Mouse (Mus musculus): ENCODE measurements at regions not wholly inside any gene's neighbourhood (a gene's known extent, or its start where the extent isn't known, plus 50 kb on each side); places are given as distances from the start of the nearest gene placed in this dataset.

DNA sequence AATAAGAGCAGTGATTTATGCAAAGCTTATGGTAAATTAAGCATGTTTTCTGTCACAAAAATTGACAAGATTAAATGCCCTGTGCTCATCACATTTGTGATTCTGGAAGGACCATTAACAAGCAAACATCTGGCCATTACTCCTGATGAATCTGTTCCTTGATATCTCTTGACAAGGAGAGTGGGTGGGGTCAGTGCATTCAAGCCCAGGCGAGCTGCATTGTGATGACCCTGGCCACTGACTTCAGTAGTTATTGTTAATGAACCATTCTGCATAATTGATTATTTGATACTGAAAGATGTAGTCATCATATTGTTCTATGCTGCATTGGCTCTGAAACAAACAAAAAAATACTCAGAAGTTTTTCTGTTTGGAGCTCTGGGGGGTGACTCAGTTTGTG is 115.4 kb upstream of the Prmt6 start:
- no peak for DNase-seq (ENCODE audit: low spot score in 2 of 2)

GRCm38 (mm10) chr3:110361900-110362299 is 111.1 kb upstream of the Prmt6 start:
- no peak for DNase-seq (ENCODE audit: low spot score in 2 of 2)

DNA sequence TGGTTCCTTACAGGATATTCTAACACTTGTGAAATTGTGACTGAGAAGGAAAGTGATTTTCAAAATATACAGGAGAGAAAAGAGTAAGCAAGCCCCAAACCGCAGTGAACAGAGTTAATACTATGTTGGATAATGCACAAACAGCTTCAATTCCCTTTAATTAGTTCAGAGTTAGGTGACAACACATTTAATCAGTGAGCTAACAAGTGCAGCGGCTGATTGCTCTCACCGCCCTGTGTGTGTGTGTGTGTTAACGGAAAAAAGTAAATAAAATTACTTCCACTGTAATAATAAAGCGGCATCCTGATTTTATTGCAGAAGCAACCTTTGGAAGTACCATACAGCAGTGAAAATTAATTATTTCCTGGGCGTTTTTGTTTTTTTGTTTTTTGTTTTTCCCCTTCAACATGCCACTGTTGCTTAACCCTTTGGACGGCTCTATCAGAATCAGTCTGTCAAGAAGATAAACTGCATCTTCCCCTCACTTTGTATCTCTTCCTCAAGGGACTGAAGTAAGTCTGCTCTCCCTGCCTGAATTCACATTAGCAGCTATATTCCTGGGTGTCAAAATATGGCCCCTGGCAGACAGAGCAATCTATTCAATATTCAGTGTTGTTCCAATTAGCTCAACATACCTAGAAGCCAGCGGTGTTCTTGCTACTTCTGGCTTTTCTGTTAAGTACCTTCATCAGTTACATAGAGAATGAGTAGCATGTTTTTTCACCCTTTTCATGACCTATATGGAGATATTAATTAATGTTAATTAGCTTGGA is 106.2 kb upstream of the Prmt6 start:
- no peak for DNase-seq (ENCODE audit: low spot score in 2 of 2)

- DNase-seq (ENCODE audit: low spot score in 2 of 2): no peak
Measured at GRCm38 (mm10) chr3:110353654-110354053, 102.9 kb upstream of the Prmt6 start.

GRCm38 (mm10) chr3:110350075-110350474 is 99.3 kb upstream of the Prmt6 start:
- DNase-seq (ENCODE audit: low spot score in 2 of 2): no peak

DNA sequence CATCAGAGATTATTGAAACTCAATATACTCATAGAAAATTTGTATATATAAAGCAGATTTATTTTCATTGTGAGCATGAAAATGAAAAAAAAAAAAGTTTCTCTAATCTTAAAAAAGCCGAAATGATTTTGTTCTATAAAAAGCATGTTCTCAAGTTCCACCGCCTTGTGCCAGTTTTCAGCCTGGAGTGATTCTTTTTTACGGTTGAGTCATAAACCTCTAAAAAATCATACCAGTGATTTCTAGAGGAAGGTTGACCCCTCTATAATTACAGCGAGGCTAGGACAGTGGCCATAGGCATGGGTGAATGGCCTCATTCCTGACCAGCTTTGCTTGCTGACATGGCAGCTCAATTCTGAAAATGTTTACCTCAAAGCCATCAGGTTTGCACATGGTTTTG is 98.6 kb upstream of the Prmt6 start:
- DNase-seq (ENCODE audit: low spot score in 2 of 2): no peak

- DNase-seq (ENCODE audit: low spot score in 2 of 2): no peak
Measured at GRCm38 (mm10) chr3:110344846-110345245, 94.0 kb upstream of the Prmt6 start.

GRCm38 (mm10) chr3:110340067-110340466 is 89.3 kb upstream of the Prmt6 start:
- DNase-seq (ENCODE audit: low spot score in 2 of 2): no peak

GRCm38 (mm10) chr3:110339026-110339606 is 88.3 kb upstream of the Prmt6 start:
- DNase-seq (ENCODE audit: low spot score in 2 of 2): no peak

- DNase-seq (ENCODE audit: low spot score in 2 of 2): no peak
Measured at GRCm38 (mm10) chr3:110329175-110329574, 78.4 kb upstream of the Prmt6 start.

GRCm38 (mm10) chr3:110310270-110310669 is 59.5 kb upstream of the Prmt6 start:
- DNase-seq (ENCODE audit: low spot score in 2 of 2): no peak

- peak; percentile 34 to 53 for DNase-seq (ENCODE audit: low spot score in 2 of 2)
Measured at GRCm38 (mm10) chr3:110303166-110303565, 52.4 kb upstream of the Prmt6 start.

Data from gastrocnemius, adult 8-10 months (tissue).